Mouse (Mus musculus): Measurements from ENCODE around the gene Mfrp.

DNA sequence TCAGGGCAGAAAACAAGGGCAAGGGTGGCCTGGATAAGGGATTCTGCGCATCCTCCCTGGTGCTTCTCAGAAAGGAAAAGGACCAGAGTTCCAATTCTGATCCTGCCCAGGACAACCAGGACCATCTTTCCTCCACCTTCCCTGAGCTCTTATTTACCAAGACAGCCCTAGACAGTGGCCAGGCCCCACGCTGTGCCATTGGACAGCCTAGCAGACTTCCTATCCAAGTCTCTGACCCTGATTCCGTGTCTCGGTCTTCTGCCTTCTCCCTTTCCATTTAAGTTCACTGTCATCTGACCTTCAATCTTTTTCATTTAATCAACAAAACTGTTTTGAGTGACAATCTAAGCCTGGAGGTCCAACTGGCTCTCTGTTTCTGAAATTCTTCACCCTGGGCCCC lies 5.1 kb downstream of the Mfrp start:
- TF ChIP-seq POLR2A (IDR thresholded peaks at IDR 0.05; ENCODE audit: low read depth, low read length) (no peak), CTCF (conservative IDR thresholded peaks at IDR 0.05; ENCODE audit: insufficient read depth, insufficient read length, low read depth, low read length) (no peak)

Measured in kidney, adult 2 months (tissue).